Mouse (Mus musculus): ENCODE measurements around the gene Dctn1. TPM values are rescaled to one million over a fixed set of nuclear protein-coding genes. Genes with fewer than 3 reads are reported as not detected.
A peak's percentile ranks its signal among the peaks of the same experiment; 100 is the strongest.

Gene Dctn1
- polyA plus RNA-seq, 1 experiment from 2014 or later: 82.1 TPM

- Histone ChIP-seq H3K4me2 (replicated peaks) (peak overlapping the region; percentile 31; the same call in 1 of the 2 replicates), H3K4me1 (replicated peaks) (peaks cover 4% of the 10 kb centered on the region; the same call in 1 of the 2 replicates), H3K9me3 (no peaks in the 10 kb centered on the region), H3K27me3 (replicated peaks) (no peaks in the 10 kb centered on the region), H3K36me3 (no peaks in the 10 kb centered on the region), H3K9ac (no peak overlapping the region), H3K4me3 (replicated peaks) (no peak overlapping the region), H3K27ac (peak overlapping the region; percentile 73; the same call in 1 of the 2 replicates)
- WGBS: 61% methylated on average over 2 of the region's 2 CpGs
- ATAC-seq: peak; percentile 85
Observed at GRCm38 (mm10) chr6:83208050-83208400, 42.3 kb downstream of the Dctn1 start.

GRCm38 (mm10) chr6:83210495-83210894 lies 44.8 kb downstream of the Dctn1 start:
- 33% methylated on average over 2 of the region's 2 CpGs for WGBS
- Histone ChIP-seq H3K9me3 (no peaks in the 10 kb centered on the region), H3K4me1 (replicated peaks) (peaks cover 4% of the 10 kb centered on the region; the same call in 1 of the 2 replicates), H3K27ac (no peak overlapping the region), H3K36me3 (no peaks in the 10 kb centered on the region), H3K27me3 (replicated peaks) (no peaks in the 10 kb centered on the region), H3K9ac (no peak overlapping the region), H3K4me2 (replicated peaks) (no peak overlapping the region), H3K4me3 (replicated peaks) (no peak overlapping the region)
- ATAC-seq: no peak

GRCm38 (mm10) chr6:83211526-83211925 lies 45.8 kb downstream of the Dctn1 start:
- Histone ChIP-seq H3K27me3 (replicated peaks) (no peaks in the 10 kb centered on the region), H3K9me3 (no peaks in the 10 kb centered on the region), H3K9ac (no peak overlapping the region), H3K36me3 (no peaks in the 10 kb centered on the region), H3K4me3 (replicated peaks) (no peak overlapping the region), H3K4me2 (replicated peaks) (no peak overlapping the region), H3K27ac (no peak overlapping the region), H3K4me1 (replicated peaks) (peaks cover 4% of the 10 kb centered on the region; the same call in 1 of the 2 replicates)
- ATAC-seq: no peak
- 30% methylated on average over 5 of the region's 5 CpGs for WGBS

DNA sequence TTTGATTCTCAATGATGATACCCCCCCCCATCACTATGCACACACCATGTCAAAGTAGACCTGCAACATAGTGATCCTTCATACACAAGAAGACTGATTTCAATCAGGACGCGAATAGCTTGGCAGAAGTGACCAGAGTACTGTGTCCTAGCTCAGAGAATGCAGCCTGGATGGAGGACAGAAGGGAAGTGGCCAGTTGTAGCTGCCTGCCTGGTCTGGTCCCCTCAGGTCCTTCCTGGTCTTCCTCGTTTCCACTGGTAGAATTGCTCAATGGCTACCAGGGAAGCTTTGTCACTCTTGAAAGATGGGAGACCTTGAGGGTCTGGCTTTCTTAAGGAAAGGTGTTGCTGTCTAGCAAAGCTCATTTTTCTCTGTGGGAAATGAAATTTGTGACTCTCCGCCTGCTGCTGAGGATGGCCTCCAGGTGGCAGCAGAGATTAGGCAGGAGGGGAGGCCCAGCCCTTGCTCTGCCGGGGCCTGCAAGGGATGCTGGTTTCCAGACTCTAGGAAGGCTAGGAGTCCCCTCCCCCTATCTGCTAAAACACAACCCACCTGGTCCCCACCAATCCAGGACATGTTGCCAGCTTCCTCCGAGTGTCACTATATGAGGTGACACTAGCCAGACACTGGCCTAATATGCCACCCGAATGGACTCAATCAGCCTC lies 49.4 kb downstream of the Dctn1 start:
- ATAC-seq: peak; percentile 75
- no peaks in the 10 kb centered on the region for H3K36me3 ChIP-seq
- no peaks in the 10 kb centered on the region for H3K9me3 ChIP-seq
- H3K4me2 ChIP-seq (replicated peaks): no peak overlapping the region
- H3K4me1 ChIP-seq (replicated peaks): peaks cover 4% of the 10 kb centered on the region; the same call in 1 of the 2 replicates
- H3K4me3 ChIP-seq (replicated peaks): no peak overlapping the region
- no peak overlapping the region for H3K27ac ChIP-seq
- H3K9ac ChIP-seq: no peak overlapping the region
- WGBS: 13% methylated on average over 7 of the region's 7 CpGs
- H3K27me3 ChIP-seq (replicated peaks): no peaks in the 10 kb centered on the region

DNA sequence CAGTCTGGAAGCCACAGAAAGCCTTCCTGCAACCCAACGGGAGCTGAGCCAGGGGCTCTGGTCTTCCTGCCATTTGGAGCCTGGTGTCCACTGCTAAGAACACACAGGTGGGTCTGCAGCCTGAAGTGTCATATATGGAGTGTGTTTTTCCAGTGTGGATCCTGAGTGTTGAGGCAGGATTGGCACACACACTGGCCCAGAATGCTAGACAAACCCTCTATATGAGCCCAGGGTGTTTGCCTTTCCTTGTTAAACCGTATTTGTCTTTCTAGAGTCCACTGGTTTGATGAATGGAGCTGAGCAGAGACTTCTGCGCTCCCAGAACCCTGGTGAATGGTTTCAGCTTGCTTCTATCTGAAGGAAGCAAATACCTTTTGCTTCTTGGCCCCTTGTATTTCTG lies 54.1 kb downstream of the Dctn1 start, which contains the start of gene Slc4a5:
TSS of gene Slc4a5 (plus strand) at position 15 of the 400 bp plus-strand sequence.
- no peaks in the 10 kb centered on the region for H3K36me3 ChIP-seq

DNA sequence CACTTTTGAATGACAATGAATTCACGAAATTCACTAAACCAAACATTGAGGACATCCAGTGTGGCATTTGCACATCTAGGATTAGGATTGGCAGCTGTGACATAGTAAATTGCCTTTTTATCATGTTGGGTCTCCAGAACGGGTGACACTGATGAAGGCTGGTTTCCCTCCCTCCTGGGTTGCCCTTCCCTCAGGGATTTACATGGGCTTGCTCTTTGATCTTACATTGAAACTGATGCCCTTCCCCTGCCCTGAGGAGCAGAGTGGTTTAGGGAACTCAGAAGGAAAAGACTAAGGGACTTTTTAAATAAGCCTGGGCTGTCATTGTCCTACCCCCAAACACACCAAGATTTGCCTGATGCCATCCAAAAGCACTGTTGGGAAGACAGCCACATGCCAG lies 65.8 kb downstream of the Dctn1 start:
- Histone ChIP-seq H3K36me3 (no peaks in the 10 kb centered on the region), H3K4me1 (replicated peaks) (no peaks in the 10 kb centered on the region), H3K27me3 (replicated peaks) (no peaks in the 10 kb centered on the region), H3K4me3 (replicated peaks) (no peak overlapping the region), H3K27ac (no peak overlapping the region), H3K9ac (no peak overlapping the region), H3K9me3 (no peaks in the 10 kb centered on the region), H3K4me2 (replicated peaks) (no peak overlapping the region)
- WGBS: 44% methylated on average over 2 of the region's 2 CpGs
- ATAC-seq: no peak

More for the DNA sequence above, 54.1 kb downstream of the Dctn1 start, which contains the start of gene Slc4a5:
- ATAC-seq: no peak
- Histone ChIP-seq H3K27ac (no peak within 1 kb of the TSS), H3K4me2 (replicated peaks) (no peak within 1 kb of the TSS), H3K9me3 (no peaks in the 10 kb centered on the region), H3K4me1 (replicated peaks) (no peaks in the 10 kb centered on the region), H3K4me3 (replicated peaks) (no peak within 1 kb of the TSS), H3K9ac (no peak within 1 kb of the TSS), H3K27me3 (replicated peaks) (no peaks in the 10 kb centered on the region)
- 58% methylated on average over 3 of the region's 3 CpGs for WGBS

GRCm38 (mm10) chr6:83233306-83233705 lies 67.6 kb downstream of the Dctn1 start:
- Histone ChIP-seq H3K4me1 (replicated peaks) (0 out of 2 replicates have a peak, but pooled peaks cover 6% of the 10 kb centered on the region), H3K27ac (no peak overlapping the region), H3K27me3 (replicated peaks) (0 out of 2 replicates have a peak, but pooled peaks cover 2% of the 10 kb centered on the region)

GRCm38 (mm10) chr6:83234280-83234741 lies 68.6 kb downstream of the Dctn1 start:
- Histone ChIP-seq H3K9ac (no peak overlapping the region), H3K27ac (no peak overlapping the region), H3K27me3 (replicated peaks) (peaks cover 9% of the 10 kb centered on the region), H3K36me3 (no peaks in the 10 kb centered on the region), H3K4me2 (replicated peaks) (peak overlapping the region; percentile 48), H3K4me3 (replicated peaks) (no peak overlapping the region), H3K9me3 (no peaks in the 10 kb centered on the region), H3K4me1 (replicated peaks) (0 out of 2 replicates have a peak, but pooled peaks cover 6% of the 10 kb centered on the region)
- WGBS: 4% methylated on average over 14 of the region's 14 CpGs
- ATAC-seq: no peak; the same call in 1 of the 2 replicates

More at GRCm38 (mm10) chr6:83233306-83233705, 67.6 kb downstream of the Dctn1 start:
- Histone ChIP-seq H3K36me3 (no peaks in the 10 kb centered on the region), H3K4me2 (replicated peaks) (no peak overlapping the region), H3K9me3 (no peaks in the 10 kb centered on the region), H3K9ac (no peak overlapping the region), H3K4me3 (replicated peaks) (no peak overlapping the region)
- WGBS: 83% methylated on average over 4 of the region's 4 CpGs
- ATAC-seq: no peak

DNA sequence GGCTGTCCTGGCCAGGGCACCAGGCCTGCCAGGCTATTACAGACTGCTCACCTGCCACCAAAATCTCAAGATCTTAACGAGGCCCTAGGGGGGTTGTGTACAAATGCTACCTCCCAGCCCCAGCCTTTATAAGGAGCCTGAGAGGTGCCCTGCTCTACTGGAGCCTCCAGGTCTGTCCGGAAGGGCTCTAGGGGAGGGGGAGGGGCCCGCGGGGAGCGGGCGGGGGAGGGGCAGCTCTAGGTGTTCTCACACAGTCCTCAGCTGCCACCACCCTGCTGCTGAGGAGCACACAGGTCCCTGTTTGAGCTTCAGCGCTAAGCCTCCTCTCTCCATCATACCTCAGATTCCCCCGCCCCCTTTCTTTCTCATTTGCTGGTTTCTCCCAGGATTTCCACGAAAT lies 71.4 kb downstream of the Dctn1 start:
- WGBS: 3% methylated on average over 9 of the region's 9 CpGs
- peak overlapping the region; percentile 43 for H3K4me2 ChIP-seq (replicated peaks)
- ATAC-seq: peak; percentile 64; the same call in 1 of the 2 replicates

DNA sequence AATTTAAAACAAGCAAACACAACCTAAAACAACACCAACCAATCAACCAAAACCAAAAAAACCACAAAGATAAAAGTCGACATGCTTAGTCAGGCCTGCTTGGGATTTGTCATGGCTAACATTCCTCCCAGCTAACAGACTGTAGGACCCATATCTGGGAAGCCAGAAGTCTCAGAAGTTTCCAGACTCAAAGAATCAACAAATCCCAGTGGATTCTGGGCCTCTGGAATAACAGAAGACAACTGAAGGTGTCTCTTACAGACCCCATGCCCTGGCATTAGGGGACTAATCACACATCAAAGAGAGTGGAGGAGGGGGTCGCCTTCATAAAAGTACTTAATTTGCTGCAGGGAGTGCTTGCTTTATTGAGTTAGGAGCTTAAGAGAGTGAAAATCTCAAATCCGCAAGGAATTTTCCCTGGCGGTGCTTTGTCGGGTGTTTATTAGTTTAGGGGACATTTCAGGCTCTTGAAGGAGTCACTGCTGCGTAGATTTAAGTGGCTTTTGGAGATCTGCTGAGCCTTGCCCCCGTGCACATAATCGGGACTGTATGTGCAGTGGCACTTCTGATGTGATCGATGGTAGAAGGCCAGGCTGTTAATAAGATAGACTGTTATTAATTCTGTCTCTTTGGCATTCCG lies 78.8 kb downstream of the Dctn1 start:
- Histone ChIP-seq H3K4me3 (replicated peaks) (no peak overlapping the region), H3K9me3 (no peaks in the 10 kb centered on the region), H3K9ac (no peak overlapping the region), H3K4me1 (replicated peaks) (peaks cover 8% of the 10 kb centered on the region; the same call in 1 of the 2 replicates), H3K27me3 (replicated peaks) (no peaks in the 10 kb centered on the region; the same call in 1 of the 2 replicates), H3K36me3 (no peaks in the 10 kb centered on the region), H3K4me2 (replicated peaks) (no peak overlapping the region), H3K27ac (no peak overlapping the region)
- WGBS: 48% methylated on average over 10 of the region's 10 CpGs
- no peak for ATAC-seq

More for the DNA sequence above, 71.4 kb downstream of the Dctn1 start:
- peaks cover 9% of the 10 kb centered on the region for H3K27me3 ChIP-seq (replicated peaks)
- no peaks in the 10 kb centered on the region for H3K9me3 ChIP-seq
- H3K27ac ChIP-seq: no peak overlapping the region
- no peak overlapping the region for H3K4me3 ChIP-seq (replicated peaks)
- H3K36me3 ChIP-seq: no peaks in the 10 kb centered on the region
- H3K4me1 ChIP-seq (replicated peaks): peaks cover 14% of the 10 kb centered on the region; the same call in 1 of the 2 replicates
- no peak overlapping the region for H3K9ac ChIP-seq

DNA sequence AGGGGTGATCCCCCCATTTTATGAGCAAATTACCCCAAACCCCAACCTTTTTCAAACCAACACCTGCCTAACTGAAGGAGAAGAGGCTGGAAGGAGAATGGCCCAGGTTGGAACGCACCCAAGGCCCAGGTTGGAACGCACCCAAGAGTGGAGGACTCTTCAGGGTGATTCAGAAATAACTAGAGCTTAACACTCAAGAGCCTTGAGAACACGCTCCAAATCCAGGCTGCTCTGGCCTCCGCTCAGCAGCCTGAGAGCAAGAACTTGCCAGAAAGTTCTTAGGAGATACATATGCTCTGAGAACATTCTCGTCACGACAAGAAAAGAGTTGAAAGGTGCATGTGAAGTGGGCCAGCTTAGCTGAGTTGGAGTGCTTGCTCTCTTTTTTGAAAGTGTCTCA lies 79.4 kb downstream of the Dctn1 start:
- 64% methylated on average over 6 of the region's 6 CpGs for WGBS
- H3K9ac ChIP-seq: no peak overlapping the region
- no peak overlapping the region for H3K4me2 ChIP-seq (replicated peaks)
- H3K27me3 ChIP-seq (replicated peaks): no peaks in the 10 kb centered on the region
- H3K27ac ChIP-seq: no peak overlapping the region
- H3K4me3 ChIP-seq (replicated peaks): no peak overlapping the region
- H3K9me3 ChIP-seq: no peaks in the 10 kb centered on the region
- H3K36me3 ChIP-seq: no peaks in the 10 kb centered on the region
- peaks cover 5% of the 10 kb centered on the region; the same call in 1 of the 2 replicates for H3K4me1 ChIP-seq (replicated peaks)
- ATAC-seq: no peak

GRCm38 (mm10) chr6:83245997-83246396 lies 80.3 kb downstream of the Dctn1 start:
- no peak overlapping the region for H3K27ac ChIP-seq
- H3K9me3 ChIP-seq: no peaks in the 10 kb centered on the region
- no peak overlapping the region for H3K4me2 ChIP-seq (replicated peaks)
- H3K4me1 ChIP-seq (replicated peaks): no peaks in the 10 kb centered on the region
- 95% methylated on average over 1 of the region's 1 CpGs for WGBS
- H3K36me3 ChIP-seq: no peaks in the 10 kb centered on the region
- H3K4me3 ChIP-seq (replicated peaks): no peak overlapping the region
- no peak overlapping the region for H3K9ac ChIP-seq
- H3K27me3 ChIP-seq (replicated peaks): no peaks in the 10 kb centered on the region
- ATAC-seq: no peak
